Mouse (Mus musculus) regulatory T cell (primary cell): ENCODE measurements around the gene Serpina9.
"Not testable (repeated sequence)": the region's sequence is repeated elsewhere in the genome, so short reads cannot be mapped to it uniquely, and the experiment has no call there.

Experiments
- in situ Hi-C: fragments of 300-600 bp; cut with MboI, MseI; formaldehyde crosslinking; loops from one replicate; pipeline ENCODE4 v1.15.1; 2025; ENCODE audit warnings: high pct_unique_total_duplicates

Gene Serpina9

DNA sequence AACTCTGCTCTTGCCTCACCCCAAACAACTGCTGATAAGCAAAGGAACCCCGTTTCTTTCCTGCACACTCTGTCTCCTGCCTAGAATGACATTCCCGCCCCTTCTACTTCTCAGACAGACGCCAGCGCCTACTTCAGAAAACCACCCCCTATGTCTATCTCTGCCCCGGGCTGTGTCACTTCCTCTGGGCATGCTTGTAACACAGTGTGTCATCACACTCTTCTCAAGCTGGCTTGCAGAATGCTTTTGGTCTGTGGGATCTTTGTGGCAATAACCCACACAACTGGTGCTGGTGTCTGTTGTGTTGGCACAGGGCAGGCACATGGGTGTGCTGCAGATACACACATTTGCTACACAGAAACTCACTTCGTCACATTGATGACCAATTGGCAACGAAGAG is 20.6 kb downstream of the Serpina9 start:
- in situ Hi-C loops = loop anchor here (5.0 kb wide), 1 partner anchor 434 kb away; no protein-coding TSS in a partner anchor

DNA sequence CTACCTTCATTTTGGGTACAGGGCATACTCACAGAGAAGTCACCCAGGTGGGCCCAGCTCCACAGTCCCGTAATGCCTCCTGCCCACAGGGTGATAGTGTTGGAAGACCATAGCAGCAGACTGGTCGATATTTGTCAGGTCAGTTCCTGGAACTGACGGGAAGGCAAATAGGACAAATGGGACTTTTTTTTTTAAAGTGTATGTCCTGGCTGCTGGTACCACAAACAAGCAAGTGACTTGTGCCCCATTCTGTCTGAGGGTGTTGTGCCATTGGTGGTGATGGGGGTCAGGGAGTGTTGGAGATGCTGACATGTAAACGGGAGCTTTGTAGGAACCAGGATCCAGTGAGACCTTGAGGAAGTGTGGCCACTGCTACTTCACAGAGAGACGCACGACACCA is 23.7 kb downstream of the Serpina9 start, which contains the start of gene Serpina11:
Gene Serpina11, minus strand, starts transcription at position 101 of the 400 bp plus-strand sequence.
- in situ Hi-C loops = loop anchor here (5.0 kb wide), 1 partner anchor 437 kb away; no protein-coding TSS in a partner anchor

DNA sequence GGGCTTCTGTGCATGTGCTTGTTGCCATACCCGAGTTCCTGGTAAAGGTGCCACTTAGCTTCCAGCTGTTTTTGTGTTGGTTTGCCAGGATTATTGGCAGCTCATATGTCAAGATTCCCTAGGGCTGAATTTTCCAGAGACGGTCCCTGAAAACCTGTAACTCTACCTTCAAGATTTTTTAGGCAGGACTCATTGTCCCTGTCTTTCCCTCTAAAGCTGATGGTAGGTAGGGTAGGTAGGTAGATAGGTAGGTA is 24.1 kb downstream of the Serpina9 start:
- in situ Hi-C loops = no loop called here

DNA sequence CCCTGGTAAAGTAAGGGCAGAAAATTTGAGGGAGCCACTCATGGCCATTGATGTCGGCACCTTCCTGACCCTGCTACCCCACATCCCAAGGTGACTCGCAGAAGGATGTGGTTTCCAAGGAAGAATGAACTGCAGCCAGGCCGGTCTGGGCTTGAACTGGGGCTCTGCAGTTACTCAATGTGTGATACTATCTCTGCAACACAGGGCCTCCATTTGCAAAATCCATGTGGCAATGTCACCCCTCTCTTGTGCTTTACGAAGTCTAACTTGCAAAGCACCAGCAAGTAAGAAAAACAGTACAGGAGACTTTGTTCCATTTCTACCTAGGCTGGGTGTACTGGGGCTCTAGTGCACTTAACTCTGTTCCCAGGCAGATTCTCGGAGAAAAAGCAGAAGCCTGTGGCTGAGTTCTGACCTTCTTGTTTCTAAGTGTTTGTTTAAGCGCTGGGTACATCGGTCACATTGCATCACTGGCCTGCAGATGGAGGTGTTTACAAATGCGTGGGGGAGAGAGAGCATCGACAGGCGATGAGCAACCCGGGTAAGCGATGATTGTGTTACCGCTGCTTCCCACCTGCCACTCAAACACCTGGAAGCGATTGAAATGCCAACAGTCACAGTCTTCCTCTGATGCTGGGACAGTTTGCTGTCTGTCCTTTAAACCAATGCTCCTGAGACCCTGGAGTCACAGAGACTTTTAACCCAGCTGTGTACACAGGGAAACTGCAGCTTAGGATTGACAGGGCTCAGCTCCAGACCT is 24.6 kb downstream of the Serpina9 start:
- in situ Hi-C loops = no loop called here

DNA sequence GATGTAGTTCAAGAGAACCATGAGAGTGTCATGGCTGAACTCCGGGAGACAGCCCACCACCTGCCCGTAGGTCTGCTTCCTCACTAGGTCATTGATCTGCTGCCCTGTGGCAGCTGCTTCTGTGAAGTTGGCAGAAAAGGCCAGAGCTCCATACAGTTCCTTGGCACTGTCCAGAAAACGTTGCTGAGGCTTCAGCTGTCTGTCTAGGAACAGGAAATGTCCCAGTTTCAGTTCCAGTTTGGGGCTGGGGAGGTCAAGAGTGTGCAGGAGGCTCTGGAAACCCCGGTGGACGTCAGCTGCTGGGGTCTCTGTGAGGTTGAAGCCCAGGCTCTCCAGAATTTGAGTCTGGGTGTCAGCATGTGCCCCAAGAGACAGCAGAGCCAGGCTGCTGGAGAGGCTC is 27.7 kb downstream of the Serpina9 start:
- in situ Hi-C loops = no loop called here

DNA sequence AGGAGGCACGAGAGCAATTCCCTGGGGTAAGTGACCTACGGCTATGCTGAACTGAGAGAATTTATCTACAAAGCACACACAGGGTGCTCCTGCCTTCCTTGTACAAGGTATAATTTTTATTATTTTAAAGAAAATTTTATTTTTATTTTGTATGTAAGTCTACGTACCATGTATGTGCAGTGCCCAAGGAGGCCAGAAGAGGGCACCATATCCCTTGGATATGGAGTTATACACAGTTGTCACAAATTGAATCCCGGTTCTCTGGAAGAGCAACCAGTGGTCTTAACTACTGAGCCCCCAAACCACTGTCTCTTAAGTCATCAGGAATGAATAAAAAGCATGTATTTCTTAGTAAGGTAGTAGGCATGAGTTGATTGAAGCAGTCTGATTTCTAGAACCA is 28.6 kb downstream of the Serpina9 start:
- in situ Hi-C loops = no loop called here

DNA sequence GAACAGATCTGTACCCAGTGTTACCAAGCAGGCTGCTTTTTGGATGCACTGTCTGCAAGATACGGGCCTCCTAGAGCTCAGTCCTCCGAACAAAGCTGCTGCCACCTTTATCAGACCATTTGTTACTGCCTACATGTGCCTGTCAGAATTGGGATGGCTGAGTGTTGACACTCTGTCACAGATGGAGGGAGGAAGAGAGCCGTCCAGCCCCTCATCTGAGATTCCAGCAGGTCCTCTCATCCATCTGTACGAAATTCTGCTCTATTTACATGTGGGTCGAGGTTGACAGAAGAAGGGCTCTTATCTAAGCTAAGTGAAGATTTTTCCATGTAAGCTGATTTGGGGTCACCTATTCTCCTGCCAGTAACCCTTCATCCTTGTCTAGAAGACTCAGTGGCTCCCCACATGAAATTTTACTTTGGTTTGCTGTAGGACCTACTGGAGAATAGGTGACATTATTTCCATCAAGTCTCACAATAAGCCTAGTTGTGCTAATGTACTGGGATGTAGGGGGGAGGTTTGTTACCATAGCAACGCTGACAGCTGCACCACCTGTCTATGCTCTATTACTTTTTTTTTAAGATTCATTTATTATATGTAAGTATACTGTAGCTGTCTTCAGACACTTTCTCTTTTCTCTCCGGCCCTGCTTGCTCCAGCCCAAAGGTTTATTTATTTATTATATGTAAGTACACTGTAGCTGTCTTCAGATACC is 31.8 kb downstream of the Serpina9 start:
- in situ Hi-C loops = no loop called here

DNA sequence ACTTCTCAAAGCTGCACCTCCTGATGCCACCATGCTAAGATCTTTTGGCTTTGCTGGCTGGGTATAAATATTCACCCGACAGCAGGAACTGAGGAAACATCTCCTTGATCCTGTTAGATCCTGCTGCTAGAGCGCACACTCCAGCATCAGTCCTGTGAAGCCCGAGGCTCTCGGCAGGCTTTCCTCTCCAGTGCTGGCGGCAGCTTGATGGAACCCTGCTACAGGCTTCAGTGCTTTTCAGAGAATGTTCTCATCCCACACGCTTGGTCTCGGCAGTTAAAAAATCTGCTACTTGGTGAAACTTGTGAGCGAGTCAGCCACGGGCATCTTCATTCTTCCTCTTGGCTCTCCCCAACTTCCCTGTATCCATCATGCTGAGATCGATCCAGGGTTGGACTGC is 35.3 kb downstream of the Serpina9 start:
- in situ Hi-C loops = no loop called here

DNA sequence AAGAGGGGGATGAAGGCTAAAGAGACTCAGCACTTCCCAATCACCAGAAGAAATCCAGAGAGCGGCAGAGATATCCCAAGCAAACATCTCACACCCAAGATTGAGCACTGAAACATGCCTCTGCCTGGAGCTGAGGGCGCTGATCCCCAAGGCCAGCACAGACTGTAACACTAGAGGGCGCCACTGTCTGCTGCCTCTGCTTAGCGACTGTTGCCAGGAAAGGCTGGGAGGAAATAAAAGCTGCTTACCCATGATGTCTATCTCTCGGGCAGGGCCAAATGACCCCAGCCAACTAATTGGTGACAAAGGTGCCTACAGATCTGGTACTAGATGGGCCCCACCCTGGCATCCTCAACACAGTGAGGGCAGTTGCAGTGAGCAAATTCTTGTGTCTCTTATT is 35.7 kb downstream of the Serpina9 start:
- in situ Hi-C loops = no loop called here

DNA sequence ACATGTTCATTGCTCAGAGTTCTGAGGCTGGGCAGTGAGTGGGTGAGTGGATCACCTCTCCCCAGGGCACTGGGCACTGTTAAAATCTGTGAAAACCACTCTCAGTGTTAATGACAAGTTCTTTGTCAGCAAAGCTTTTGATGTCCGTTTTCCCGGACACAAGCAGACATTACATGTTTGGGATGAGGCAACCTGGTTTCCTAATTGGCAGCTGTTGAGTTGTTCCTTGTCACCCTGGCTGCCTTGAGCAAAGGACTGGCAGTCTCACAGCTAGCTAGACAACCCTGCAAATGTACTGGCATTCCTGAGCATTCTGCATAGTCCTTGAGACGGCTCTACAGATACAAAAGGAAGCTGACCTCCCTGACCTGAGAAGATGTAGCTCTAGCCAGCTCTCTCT is 36.5 kb downstream of the Serpina9 start:
- in situ Hi-C loops = no loop called here

DNA sequence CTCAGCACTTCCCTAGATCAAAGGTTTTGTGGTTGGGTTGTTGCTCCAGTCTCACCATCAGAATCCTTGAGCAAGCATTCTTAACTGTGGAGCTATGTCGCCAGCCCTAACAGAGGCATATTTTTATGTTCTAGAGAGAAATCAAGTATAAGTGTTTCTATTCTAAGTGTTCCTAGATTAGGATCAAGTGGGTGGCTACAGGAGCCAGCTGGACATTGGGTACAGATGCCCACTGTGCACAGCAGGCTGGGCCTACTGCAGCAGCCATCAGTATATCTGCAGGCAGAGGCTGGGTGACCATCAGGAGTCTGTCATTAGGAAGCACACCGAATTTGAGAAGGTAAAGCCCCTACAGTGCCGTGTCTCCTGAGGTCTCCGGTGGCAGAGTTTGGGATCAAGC is 42.5 kb downstream of the Serpina9 start:
- in situ Hi-C loops = no loop called here

DNA sequence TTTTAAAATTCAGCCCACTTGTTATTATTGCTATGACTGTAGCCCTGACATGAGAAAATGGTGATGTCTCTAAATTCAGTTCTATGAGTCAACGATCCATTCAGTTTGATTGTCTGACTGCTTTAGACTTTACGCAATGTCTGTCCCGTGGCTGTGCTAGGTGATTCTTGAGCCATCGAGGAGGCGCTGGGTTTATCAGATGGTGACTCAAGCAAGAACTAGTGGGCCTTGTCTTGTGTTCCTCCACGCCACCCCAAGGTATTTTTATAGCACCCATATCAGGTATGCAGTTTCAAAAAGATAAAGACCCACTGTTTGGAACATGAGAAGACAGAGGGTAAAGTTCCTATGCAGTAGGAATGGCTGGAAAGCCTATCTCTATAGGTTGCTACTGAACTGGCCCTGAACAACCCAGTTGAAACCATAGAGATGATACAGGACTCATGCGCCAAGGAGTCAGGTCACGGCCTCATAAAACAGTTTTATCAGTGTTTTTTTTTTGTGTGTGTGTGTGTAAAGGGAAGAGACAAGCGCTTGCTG is 43.9 kb downstream of the Serpina9 start:
- in situ Hi-C loops = no loop called here

DNA sequence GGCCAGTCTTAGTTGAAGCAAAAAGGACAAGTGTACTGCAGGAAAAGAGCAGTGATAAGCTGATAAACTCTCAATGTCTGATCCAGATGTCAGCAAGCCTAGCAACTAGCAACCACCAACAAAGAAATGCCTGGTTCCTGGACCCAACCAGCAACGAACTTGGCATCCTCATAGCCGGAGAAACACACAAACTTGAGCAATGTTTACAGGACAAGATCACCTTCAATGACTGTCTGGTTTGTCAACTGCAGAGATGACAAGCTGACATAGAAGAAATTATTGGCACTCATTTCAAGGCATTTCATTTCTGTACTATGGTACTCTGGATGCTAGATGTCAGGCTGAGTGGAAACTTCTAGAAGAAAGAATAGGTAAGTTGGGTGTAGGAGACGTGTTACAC is 46.8 kb downstream of the Serpina9 start:
- in situ Hi-C loops = no loop called here

DNA sequence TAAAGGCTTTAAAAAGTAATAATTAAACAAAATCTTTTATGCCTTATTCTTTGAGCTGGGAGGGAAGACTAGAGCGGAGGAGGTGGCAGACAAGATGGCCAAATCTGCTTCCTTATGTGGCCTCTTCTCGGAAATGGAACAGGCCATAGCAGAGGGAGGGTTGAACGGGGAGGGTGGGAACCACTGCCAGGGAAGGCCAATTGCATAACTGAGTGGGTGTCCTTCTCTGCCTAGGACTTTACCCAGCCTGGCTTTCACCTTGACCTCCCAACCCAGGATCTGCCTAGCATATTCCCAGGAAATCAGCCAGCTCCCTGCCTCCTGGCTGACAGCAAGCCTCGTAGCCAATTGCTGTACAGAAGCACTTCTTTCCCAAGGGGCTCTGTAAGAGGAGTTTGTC is 50.3 kb downstream of the Serpina9 start:
- in situ Hi-C loops = no loop called here

DNA sequence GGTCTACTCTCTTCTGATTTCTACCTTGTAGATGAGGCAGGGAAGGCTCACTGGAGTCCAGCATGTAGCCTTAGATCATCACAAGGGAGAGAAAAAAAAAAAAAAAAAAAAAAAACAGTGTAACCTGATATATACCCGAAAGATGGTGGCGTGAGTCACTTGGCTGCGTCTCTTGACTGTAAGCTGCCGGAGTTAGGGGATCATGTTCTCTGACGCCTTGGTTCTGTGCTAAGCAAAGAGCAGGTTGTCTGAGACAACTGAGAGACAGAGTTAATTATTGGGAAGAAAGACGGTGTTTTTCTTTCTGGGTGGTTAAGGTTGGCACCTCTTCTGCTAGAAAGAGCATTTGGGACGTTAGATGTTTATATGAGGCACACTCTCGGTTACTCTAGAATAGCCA is 50.7 kb downstream of the Serpina9 start:
- in situ Hi-C loops = no loop called here

DNA sequence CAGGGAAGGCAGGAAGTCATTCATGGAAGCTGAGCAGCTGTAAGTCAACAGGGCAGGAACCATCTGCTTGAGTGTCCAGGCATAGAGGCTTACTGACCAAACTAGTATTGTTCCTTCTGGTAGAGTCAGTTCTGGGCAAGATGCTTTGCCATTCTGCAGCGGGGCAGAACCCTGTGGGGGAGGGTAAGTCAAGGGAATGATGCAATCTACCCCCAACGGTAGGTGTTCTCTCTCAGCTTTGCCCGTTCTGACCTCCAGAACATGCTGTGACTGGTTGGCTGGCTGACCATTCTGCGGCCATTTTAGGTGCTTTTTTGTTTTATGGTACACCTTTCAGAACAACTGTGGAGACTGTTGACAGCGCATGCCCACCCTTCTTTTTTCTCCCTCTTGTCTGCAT is 51.2 kb downstream of the Serpina9 start:
- in situ Hi-C loops = no loop called here

DNA sequence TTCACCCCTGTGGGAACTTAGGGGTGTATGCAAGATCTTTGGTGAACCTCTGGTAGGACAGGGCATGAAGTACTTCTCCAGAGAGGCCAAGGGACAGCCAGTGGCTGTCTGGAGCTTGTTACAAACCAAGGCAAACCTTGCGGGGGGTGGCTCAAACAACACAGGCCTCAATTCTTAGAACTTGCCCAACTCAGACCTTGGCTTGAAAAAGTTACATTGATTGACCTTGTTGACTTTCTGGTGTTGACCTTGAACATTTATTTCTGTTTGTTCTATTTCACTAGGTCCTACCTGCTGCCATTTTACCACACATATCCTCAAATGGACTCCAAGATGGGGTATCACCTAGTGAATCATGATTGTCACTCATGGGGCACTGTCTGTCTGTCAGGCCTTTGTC is 51.8 kb downstream of the Serpina9 start:
- in situ Hi-C loops = no loop called here

DNA sequence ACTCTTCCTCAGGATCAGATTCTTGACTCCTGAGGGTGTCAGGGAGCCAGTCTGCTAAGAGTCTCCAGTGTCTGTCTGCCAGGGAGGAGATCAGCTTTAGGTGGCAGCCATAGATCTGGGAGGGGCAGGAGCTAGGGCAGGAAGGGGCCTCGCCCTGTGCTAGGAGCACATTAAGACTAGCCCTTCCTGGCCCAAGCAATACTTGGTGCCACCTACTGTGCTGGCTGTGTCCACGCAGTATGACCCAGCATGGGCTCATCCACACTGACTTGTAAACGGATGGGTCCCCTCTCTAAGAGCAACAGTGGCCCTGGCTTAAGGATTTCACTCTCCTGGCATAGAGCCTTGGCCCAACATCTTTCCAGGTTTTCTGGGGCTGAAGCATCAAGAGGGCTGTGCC is 54.8 kb downstream of the Serpina9 start, which contains the start of gene Serpina1e:
Gene Serpina1e, minus strand, starts transcription at position 178 of the 400 bp plus-strand sequence.
- in situ Hi-C loops = loop anchor here (5.0 kb wide), 1 partner anchor 56 kb away; the partner anchor contains the start of gene Serpina1c

DNA sequence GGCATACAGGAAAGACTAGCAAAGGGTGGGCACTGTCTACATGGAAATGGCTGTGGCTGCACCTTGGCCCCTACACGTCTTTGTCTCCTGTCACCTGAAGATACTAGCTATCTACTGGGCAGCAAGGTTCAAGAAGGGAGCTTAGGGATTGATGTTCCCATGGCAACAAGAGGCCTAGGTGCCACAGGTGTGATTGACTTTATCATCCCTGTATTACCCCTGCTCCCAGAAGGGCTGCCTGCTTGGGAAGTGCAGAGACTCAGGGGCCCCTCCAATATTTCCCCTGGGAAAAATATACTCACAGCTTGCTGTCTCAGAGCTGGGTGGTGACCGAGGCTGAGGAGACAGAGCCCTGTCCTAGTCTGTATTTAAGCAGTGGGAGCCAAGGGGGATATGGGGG is 57.0 kb downstream of the Serpina9 start:
- in situ Hi-C loops = loop anchor here (5.0 kb wide), 1 partner anchor 54 kb away; the partner anchor contains the start of gene Serpina1c

DNA sequence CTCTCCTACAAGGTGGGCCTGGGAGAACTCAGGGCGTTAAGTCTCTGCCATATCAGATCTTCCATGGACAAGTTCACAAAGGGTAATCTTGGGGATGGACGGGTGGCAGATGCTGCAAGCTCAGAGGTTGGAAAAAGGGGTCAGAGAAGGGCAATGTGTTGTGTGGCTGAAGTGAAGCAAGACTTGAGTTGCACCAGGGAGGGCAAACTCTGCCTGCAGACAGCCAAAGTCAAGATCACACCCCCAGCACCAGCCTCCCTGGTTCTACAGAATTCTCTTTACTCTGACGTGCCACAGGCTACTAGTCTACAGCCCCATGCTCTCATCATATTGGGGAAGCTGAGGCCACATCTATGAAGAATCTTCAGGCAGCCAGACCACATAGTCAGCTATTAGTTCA is 60.6 kb downstream of the Serpina9 start:
- in situ Hi-C loops = not testable (repeated sequence)

DNA sequence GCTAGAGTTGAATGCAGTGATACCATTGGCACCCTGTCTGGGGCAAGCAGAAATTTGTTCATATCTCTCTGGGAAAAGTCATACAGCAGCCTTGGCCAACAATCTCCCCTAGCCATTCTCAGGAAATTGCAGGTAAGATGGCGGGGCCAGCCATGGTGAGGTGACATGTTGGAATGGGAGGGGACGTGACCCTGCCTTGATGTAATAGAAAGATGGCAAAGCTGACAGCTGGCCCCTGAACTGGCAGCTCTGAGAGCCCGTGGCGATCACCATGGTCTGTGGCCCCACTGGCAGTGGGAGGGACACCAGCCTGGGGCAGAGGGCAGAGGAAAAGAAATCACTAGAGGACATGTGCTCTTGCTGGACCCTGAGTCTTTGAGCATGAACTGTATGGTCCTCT is 67.3 kb downstream of the Serpina9 start:
- in situ Hi-C loops = no loop called here
